Mouse (Mus musculus) liver, postnatal 0 days (tissue): ENCODE data around the gene Tmem165.

ENCODE experiments used
- CTCF ChIP-seq: sonication (generic); IDR thresholded peaks from 2 replicates; pipeline ENCODE4 v1.5.1; 2016; ENCODE audit warnings: antibody characterized with exemption, low read depth
- EP300 ChIP-seq: IDR thresholded peaks from 2 replicates; pipeline ENCODE4 v1.6.1; 2016; ENCODE audit warnings: antibody characterized with exemption, low read depth, mild to moderate bottlenecking

- TF ChIP-seq CTCF, result no peak
- no peak for TF ChIP-seq EP300
Measured at GRCm38 (mm10) chr5:76243929-76244328, 60.2 kb downstream of the Tmem165 start.
